Mouse (Mus musculus): ENCODE results near the gene 2610028H24Rik.

2610028H24Rik gene

GRCm38 (mm10) chr10:76488265-76488664, 39.4 kb downstream of the 2610028H24Rik start:
- no peak for DNase-seq (ENCODE audit: low read depth, low spot score)

GRCm38 (mm10) chr10:76489205-76489604, 40.3 kb downstream of the 2610028H24Rik start:
- no peak for DNase-seq (ENCODE audit: low read depth, low spot score)

GRCm38 (mm10) chr10:76493527-76493926, 44.6 kb downstream of the 2610028H24Rik start:
- no peak for DNase-seq (ENCODE audit: low read depth, low spot score)

GRCm38 (mm10) chr10:76495501-76495900, 46.6 kb downstream of the 2610028H24Rik start:
- DNase-seq (ENCODE audit: low read depth, low spot score), result no peak

- DNase-seq (ENCODE audit: low read depth, low spot score), result no peak
These were observed 47.5 kb downstream of the 2610028H24Rik start for GRCm38 (mm10) chr10:76496366-76496765.

GRCm38 (mm10) chr10:76497522-76497921, 48.6 kb downstream of the 2610028H24Rik start:
- DNase-seq (ENCODE audit: low read depth, low spot score), result no peak

- DNase-seq (ENCODE audit: low read depth, low spot score), result no peak
These were observed 55.5 kb downstream of the 2610028H24Rik start for GRCm38 (mm10) chr10:76504271-76504943.

- DNase-seq (ENCODE audit: low read depth, low spot score), result no peak
These were observed 57.0 kb downstream of the 2610028H24Rik start for GRCm38 (mm10) chr10:76505865-76506264.

Data from retina, adult 2 months (tissue).